Mouse (Mus musculus) adrenal gland, postnatal 4 days (tissue): Measurements from ENCODE around the gene F10. TPM values are rescaled to one million over a fixed set of nuclear protein-coding genes. Genes with fewer than 3 reads are reported as not detected.

Experiments
- DNase-seq, 2 experiments: peaks; one replicate each; pipeline ENCODE4 v3.0.0; 2021 to 2022; ENCODE audit warnings: low spot score in 2 of 2, mixed read lengths in 2 of 2
- long read RNA-seq, 2 experiments: library from polyadenylated mRNA; stranded (forward); transcript quantifications; one replicate each; pipeline ENCODE4 v2.0.0; 2021
- total RNA-seq, 2 experiments: library from RNA; stranded (reverse); gene quantifications; 2 replicates each; pipeline ENCODE4 v1.2.3; 2021

F10 gene
- 10 to 100 TPM in 1 of 2 experiments, 1 to 10 TPM in 1; 3.1 to 53.4 TPM for total RNA-seq
- long read RNA-seq, experiment 1, partial matches to known transcripts, result 42 of 45 reads
- long read RNA-seq, experiment 1, other reads (novel, unspliced or antisense), result 2 of 45 reads
- long read RNA-seq, experiment 2, partial matches to known transcripts, result 3 of 3 reads
- long read RNA-seq, experiment 2, other reads (novel, unspliced or antisense), result 0 of 3 reads

DNA sequence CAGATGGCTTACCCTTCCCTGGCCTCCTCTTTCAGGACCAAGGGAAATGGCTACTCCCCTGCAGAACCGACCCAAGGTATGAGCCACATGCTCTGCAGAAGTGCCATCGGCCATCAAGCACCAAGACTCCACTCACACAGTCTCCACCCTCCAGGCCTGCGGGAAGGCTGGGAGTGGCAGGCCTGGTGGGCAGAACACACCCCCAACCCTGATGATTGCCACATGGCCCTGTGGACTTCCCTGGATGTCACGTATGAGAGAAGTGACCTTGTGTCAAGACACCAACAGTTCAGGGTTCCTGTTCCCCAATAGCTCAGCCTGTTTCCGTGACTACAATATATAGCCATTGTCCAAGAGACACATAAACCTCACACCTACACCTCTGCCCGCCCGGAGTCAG lies at the start of gene F10:
F10 (plus strand) TSS at position 294 of the 400 bp plus-strand sequence.
- DNase-seq, result no peak

DNA sequence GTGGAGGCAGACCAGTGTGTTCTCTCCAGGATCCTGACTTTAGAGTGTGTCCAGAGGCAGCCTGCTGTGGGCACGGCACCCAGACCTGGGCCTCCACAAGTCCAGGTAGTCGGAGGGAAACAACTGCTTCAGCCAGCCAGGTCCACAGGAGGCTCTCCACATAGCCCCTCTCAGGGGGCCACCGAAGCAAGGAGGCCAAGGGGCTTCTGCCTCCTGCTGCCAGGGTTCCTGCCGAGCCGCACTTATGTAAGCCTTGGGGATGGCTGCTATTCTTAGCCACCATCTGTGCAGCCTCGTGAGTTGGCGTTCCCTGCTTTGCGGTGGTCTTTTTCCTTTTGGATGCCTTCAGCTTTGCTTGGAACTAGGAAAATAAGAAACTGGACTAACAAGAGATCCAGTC lies 49.5 kb upstream of the F10 start:
- DNase-seq, result no peak

DNA sequence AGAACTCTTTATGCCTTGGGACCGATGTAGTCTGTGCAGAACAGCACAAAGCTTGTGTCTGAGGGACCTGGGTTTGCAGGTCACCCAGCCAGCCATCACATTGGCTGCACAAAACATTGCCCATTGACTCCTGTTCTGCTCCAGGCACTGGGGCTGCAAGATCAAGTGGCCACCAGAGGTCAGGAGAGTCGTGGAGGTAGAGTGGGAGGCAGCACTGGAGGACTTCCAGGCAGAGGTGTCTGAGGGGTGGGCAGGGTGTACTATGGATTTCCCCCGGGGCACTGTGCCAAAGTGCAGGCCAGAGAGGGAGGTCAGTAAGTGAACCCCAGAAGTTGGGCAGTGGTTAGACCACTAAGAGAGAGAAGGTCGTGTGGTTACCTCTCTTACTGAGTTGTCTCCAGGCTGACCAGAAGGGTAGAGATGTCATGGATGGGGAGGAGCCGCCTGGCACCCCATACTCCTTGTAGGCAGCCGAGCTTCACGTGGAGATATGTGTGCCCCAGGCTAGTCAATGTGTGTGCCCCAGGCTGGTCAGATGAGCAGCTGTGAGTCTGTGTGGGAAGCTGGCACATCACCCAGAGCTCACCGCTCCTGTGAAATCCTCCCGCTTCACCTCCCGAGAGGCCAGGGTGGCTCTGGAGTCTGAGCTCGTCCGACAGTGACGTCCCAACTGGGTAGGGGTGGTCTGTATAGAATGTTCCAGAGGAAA lies 48.2 kb upstream of the F10 start:
- DNase-seq, result no peak

DNA sequence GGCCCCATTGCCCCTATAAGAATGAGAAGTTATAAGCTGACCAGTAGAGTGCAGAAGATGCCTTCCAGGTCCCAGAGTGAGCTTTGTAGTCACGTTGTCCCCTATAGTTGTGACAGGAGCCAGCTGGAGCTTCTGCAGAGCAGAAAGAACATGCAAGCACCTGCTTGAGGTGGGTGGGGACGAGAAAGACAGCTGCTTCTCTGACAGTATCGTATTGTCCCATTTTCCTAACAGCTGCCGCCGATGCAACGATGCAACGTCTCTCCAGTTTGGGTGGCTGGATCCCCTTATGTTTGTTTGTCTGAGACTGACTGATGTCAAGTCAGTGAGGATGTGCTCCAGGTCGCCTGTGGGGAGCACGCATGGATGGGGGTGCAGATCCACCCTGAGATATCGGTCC lies 45.7 kb upstream of the F10 start:
- no peak for DNase-seq

DNA sequence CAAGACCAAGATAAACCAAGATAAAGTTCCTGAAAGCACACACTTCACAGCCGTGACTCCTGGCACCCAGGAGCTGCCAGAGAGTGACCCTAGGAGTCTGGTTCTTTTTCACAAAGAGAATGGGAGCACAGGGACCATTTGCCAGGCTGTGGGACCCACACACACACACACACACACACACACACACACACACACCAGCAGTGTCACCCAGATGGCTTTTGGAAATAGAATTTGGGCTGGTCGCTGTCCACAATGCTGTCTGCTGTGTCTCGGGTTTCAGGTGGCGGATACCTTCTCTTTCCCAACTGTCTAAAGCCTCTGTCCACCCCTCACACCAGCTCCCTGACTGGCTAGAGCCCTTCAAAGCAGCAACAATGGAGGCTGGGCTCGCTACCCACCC lies 42.6 kb upstream of the F10 start:
- no peak for DNase-seq

DNA sequence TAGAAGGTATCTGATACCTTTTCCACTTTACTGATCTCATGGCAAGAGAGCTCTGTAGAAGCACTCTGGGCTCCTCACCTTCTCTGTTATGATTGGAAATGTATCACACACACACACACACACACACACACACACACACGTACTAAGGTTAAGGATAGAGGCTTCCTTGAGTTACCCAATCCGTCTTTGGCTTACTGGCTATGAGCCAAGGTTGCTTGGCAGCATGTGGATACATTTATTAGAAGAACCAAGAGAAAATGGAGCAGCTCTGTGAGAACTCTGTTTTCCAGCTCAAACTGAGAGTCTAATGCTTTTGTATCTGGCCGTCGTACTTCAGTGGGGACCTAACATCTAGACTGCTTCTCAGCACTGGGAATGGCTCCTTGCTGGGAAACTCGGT lies 41.6 kb upstream of the F10 start:
- peak in 1 of 2 experiments; percentile 13 for DNase-seq

DNA sequence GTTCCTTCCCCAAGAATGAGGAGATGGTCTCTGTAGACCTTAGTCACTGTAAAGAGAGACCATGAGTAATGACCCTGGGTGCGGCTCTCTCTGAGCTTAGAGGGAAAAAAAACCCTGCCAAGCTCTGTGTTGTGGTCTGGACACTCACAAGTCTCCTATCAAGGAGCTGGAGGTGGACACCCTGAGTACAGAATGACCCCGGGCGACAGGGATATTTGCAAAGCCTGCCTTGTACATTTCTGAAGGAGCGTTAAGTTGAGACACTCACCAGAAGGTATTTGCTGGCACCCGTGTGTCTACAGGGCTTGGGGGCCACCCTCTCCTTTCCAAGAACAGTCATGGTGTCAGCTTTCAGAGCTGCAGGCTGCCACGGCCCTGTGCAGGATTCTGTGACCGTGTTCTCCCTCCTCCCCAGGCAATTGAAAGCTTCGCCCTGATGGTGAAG lies 40.3 kb upstream of the F10 start:
- no peak for DNase-seq

DNA sequence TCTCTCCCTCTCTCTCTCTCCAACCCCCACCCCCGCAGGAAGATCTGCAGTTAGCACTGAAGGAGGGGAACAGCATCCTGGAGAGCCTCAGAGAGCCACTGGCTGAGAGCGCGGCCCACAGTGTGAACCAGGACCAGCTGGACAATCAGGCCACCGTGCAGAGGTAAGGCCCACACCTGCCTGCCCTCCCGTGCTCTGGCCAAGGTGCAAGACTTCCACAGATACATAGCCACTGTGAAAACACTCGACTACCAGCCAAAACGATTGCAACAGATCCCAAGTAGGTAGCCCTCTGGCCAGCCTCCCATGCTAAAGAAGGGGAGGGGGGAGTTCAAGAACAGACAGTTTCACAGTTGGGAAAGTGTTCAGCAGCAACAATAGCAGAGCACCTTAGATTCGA lies 38.8 kb upstream of the F10 start:
- DNase-seq, result no peak

DNA sequence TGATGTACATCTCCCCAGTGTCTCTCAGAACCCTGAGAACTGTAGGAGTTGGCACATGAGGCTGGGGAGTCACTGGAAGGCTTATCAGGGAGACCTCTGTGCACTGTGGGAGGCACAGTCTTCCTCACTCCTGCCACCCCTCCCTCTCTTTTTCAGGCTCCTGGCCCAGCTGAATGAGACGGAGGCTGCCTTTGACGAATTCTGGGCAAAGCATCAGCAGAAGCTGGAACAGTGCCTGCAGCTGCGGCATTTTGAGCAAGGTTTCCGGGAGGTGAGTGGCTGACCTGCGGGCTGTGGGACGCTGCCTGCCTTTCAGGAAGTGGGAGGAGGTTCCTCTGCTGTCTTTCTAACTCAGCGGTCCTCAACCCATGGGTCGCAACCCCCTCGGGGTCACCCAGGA lies 37.3 kb upstream of the F10 start:
- no peak for DNase-seq

DNA sequence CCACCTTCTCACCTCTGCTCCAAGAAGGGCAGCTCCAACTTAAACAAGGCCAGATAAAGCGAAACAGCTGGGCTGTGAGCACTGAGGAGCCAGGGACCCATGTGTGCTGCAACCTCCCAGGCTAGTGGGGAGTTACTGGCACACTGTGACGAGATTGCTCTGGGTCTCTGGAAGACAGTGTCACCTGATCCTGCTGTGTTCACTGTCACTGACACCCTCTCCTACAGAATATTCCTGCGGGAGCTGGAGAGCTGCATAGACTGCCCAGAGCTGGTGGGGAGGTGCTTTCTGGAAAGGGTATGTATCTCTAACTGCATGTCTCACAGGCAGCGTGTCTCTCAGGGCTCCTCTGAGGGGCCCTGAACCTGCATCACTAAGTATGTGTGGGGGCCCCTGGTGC lies 29.6 kb upstream of the F10 start:
- DNase-seq, result no peak

DNA sequence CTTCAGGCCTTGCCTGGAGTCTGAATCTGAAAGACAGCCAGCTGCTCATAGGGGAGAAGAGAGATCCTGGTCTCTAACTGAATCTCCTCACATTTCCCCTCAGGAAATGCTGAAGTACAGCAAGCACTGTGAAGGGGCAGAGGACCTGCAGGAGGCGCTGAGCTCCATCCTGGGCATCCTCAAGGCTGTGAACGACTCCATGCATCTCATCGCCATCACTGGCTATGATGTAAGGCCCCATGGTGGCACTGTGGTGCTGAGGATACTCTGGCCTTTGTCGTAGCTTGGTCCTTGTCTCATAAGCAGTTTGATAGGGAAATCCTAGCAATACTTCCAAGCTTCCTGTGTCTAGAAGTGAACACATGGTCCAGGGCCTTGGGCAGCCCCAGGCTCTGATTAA lies 26.8 kb upstream of the F10 start:
- DNase-seq, result no peak

DNA sequence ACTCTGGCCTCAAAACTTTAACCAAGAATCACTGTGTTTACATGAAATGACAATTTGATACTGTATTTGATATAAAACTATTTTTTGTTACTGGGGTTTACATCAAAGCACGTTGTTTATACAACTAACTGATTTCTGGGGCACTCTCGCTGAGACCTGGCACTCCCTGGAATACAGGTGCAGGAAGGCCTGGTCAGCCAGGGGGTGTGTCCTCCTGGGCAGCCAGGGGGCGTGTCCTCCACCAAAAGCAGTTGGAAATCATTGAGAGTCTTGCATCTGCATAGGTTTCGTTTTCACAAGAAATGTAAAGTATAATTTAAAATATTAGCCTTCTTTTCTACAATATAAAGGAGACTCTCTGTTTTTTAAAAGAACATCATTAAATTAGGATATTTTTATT lies 17.5 kb upstream of the F10 start:
- DNase-seq, result no peak

DNA sequence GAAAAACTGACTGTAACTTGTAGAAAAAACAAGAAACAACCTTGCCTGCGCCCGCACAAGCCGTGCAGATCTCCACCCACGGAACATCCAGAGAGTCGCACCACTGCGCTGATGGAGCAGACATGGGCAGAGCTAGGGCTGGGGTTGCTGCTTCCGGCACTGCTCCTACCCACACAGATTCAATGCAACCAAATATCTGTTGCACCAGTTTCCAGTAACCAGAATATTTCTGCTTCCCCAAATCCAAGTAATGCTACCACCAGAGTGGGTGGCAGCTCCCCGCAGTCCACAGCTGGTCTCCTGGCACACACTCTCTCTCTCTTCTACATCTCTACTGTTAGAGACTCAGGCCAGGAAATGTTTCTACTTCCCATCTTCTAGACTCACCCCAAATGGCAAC lies 15.3 kb upstream of the F10 start:
- DNase-seq, result no peak

DNA sequence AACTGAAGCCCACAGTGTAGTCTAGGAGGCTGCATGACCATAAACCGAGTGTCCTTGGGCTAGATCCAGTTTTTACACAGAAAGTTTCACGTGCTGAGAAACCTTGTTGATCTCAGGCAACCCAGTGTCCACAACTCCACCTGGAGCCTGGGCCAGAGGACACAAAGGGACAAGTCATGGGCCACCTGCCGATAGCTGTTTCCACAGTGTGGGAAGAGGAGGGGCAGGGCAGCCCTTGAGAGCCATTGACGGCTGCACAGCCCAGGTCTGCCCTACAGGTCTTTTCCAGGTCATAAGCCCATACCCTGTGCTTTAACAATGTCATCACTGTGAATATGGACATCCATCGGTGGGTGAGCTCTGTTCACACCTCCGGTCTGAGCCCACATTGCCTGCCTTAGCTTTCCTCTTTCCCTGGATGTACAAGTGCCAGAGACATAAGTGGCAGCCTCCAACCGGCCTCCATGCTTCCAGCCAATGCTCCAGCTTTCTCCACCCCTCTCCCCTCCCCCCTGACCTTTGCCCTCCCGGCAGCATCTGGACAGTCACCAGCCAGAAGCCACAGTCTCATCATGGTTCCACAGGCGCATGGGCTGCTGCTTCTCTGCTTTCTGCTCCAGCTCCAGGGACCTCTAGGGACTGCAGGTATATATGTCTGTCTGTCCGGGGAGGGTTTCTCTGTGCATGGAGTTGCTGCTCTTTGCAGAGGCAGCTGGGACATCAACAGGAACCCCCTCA lies 11.5 kb upstream of the F10 start, which contains the start of gene F7:
F7 (plus strand) TSS at position 548 of the 738 bp plus-strand sequence.
- no peak for DNase-seq

DNA sequence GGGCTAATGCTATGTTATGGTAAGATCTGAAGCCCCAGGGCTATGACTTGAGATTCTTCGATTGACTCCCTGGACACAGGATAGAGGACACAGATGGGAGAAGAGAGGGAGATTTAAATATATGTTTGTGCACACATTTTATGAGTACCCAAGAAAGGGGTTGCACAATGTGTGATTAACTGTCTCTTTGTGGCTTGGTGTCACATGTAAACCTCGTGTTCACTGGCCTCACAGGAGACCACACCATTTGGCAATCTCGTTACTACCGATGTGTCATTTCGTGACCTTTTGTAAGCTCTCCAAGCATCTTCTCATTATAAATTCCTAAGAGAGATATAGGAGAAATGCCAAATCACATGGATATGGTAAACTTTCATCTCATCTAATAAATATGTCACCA lies 9.5 kb upstream of the F10 start:
- DNase-seq, result no peak

DNA sequence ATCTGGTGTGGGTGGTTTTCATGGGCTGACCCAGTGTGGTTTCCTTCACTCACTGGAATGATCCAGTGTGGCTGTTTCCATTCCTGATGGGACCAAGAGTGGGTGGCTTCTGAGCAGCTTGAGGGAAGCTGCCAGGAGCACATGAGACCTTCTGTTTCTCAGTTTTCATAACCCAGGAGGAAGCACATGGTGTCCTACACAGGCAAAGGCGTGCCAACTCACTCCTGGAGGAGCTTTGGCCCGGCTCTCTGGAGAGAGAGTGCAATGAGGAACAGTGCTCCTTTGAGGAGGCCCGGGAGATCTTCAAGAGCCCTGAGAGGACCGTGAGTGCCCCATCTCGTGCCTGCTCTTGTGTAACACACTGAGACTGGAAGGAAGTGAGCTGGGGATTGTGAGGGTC lies 8.6 kb upstream of the F10 start:
- no peak for DNase-seq

DNA sequence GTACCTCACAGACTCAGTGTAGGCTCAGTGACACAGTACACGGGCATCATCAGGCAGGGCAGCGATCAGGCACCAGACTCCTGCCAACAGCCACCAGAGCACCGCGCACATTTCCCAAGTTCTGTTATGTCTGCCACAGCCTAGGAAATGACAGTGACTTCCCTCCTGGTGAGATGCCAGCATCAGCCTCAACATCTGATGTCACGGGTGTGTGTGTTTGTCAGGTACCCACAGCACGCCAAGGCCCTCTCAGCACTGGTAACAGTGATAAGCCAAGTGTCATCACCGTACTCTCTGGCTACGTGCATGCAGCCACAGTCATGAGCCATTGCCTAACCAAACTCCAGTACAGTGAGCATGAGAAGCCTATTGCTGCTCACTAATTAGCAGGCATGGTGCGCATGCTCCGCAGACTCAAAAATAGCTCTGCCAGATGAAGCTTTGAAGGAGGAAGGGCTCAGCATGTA lies 729 bp upstream of the F10 start:
- DNase-seq, result no peak

DNA sequence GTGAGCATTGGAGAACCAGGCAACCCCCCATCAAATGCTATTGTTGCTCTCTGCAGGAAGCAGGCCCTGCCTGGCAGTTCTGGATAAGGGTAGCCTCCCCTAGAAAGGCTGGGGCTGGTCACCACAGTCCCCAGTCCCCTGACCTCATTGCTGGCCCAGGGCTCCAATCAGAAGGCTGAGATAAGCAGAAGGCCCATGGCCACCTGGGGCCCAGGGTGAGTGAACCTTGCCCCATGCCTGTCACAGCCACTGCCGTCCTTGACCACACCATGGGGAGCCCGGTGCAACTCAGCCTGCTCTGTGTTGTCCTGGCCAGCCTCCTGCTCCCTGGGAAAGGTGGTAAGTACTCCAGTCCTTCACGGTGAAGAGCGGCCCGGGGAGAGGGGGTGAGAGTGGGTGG lies 461 bp downstream of the F10 start:
- DNase-seq, result no peak

DNA sequence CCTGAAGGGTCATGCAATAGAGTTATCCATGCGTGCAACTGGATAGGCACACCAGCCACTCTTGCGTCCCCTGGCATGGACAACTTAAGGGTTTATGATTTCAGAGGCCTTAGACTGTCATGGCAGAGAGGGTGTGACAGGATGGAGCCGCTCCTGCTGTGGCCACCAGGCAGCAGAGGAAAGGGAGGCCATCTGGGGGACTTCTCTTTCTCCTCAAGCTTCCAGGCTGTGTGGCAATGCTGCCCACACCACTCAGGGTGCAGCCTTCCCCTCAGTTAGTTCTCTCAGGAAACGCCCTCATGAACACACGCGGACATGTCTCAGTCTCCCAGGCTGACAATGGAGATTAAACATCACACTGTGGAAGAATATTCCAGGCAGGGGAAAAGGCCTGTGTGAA lies 1.9 kb downstream of the F10 start:
- DNase-seq, result no peak

DNA sequence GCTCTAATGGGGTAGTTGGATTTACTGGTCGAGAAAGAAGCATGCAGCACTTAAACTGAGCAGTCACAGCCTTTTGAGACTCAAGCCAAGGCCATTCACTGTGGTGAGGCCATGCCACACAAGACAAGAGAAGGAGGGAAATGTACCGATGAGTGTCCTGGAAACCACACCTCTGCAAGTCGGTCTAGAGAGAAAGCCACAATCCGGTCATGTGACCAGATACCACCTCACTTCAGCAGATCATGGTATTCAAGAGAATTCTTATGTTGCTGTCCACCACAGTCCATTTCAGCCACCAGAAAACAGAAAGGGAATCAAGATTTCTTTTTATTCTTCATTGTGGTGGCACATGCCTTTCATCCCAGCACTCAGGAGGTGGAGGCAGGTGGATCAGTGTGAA lies 4.4 kb downstream of the F10 start:
- DNase-seq, result no peak

DNA sequence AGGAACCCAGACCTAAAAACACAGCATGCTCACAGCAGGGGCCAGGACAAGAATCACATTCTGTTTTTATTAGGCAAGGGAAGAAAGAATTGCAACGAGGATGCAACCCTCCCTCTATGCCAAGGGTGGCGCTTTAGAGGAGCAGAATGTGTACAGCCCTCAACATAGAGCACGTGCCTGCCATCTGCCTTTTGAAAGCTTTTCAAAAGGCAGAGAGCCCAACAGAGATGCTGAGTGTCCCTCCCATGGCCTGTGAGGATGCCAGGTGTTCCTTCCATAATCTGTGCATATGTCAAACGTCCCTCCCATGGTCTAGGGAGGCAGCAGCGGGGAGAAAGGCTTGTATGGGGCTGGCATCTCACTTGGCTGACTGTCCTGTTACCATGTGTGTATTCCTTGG lies 10.5 kb downstream of the F10 start:
- no peak for DNase-seq

DNA sequence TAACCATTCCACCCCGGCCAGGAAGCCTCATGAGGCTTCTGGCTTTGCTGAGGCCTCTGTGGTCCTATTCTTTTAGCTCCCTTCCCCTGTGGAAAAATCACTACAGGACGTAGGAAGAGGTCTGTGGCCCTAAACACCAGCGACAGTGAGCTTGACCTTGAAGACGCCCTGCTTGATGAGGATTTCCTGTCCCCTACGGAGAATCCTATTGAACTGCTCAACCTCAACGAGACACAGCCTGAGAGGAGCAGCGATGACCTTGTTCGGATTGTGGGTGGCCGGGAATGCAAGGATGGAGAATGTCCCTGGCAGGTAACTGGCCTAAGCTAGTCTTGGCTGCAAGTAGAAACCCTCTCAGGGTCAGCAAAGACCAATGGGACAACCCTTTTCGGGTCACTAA lies 13.4 kb downstream of the F10 start:
- no peak for DNase-seq
